Mouse (Mus musculus) embryonic facial prominence, embryonic 13.5 days (tissue): ENCODE measurements at regions not wholly inside any gene's neighbourhood (a gene's known extent, or its start where the extent isn't known, plus 50 kb on each side); places are given as distances from the start of the nearest gene placed in this dataset.
A peak's percentile ranks its signal among the peaks of the same experiment; 100 is the strongest.

Experiments
- ATAC-seq: fragments of 200-750 bp; cut with Nextera tagmentation; 2 replicates; pipeline ENCODE4 v1.8.0; 2017; ENCODE audit warnings: low read depth; ENCODE audit not compliant: insufficient number of reproducible peaks, insufficient read depth, low FRiP score, low TSS enrichment
- H3K27ac ChIP-seq: fragments of 300-500 bp; sonication (generic); 2 replicates; pipeline ENCODE4 v1.5.1; 2015; ENCODE audit warnings: moderate library complexity, mild to moderate bottlenecking, inconsistent platforms
- H3K27me3 ChIP-seq: fragments of 300-500 bp; sonication (generic); 2 replicates; pipeline ENCODE4 v1.6.1; 2015; ENCODE audit warnings: mild to moderate bottlenecking, inconsistent platforms
- H3K36me3 ChIP-seq: fragments of 300-500 bp; sonication (generic); 2 replicates; pipeline ENCODE4 v1.6.1; 2015; ENCODE audit warnings: mild to moderate bottlenecking, inconsistent platforms
- H3K4me1 ChIP-seq: fragments of 300-500 bp; sonication (generic); 2 replicates; pipeline ENCODE4 v1.6.1; 2015; ENCODE audit warnings: inconsistent platforms
- H3K4me2 ChIP-seq: fragments of 300-500 bp; sonication (generic); 2 replicates; pipeline ENCODE4 v1.6.1; 2015; ENCODE audit warnings: moderate library complexity, mild to moderate bottlenecking, inconsistent platforms
- H3K4me3 ChIP-seq: fragments of 300-500 bp; sonication (generic); 2 replicates; pipeline ENCODE4 v1.5.1; 2015; ENCODE audit warnings: mild to moderate bottlenecking, inconsistent platforms
- H3K9ac ChIP-seq: fragments of 300-500 bp; sonication (generic); 2 replicates; pipeline ENCODE4 v1.6.1; 2015; ENCODE audit warnings: mild to moderate bottlenecking, inconsistent platforms
- H3K9me3 ChIP-seq: fragments of 300-500 bp; sonication (generic); 2 replicates; pipeline ENCODE4 v1.6.1; 2016; ENCODE audit warnings: inconsistent platforms
- WGBS: fragments of 180-500 bp; shearing (Covaris S2); methylation state at CpG from one replicate; pipeline ENCODE4 v1.1.7; 2015; ENCODE audit warnings: mixed read lengths; 5-methylcytosine and 5-hydroxymethylcytosine counted together

DNA sequence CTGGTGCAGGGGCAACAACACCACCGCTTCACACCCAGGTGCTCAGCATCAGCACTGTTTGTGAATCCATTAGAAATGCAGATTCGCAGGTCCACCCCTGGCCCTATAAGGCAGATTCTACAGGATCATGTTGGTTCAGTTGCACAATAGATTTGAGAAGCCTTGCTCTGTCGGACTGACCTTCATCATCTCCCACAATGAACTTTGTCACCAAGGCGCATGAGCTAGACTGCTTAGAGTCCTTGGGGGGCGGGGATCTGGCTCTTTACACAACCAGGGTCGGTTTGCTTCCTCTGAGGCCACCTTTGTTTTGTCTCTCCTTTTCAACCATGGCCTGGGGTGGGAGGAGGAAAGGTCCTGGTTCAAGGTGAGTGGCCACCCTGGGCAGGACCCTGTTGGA lies 209.7 kb downstream of the Igsf11 start:
- Histone ChIP-seq H3K9me3 (no peaks in the 10 kb centered on the region), H3K36me3 (no peaks in the 10 kb centered on the region), H3K4me3 (no peak overlapping the region), H3K4me1 (no peaks in the 10 kb centered on the region), H3K27ac (no peak overlapping the region), H3K4me2 (no peak overlapping the region), H3K9ac (no peak overlapping the region), H3K27me3 (no peaks in the 10 kb centered on the region)
- no peak for ATAC-seq
- WGBS: 60% methylated on average over 6 of the region's 6 CpGs

GRCm38 (mm10) chr16:39103360-39104095 lies 211.1 kb downstream of the Igsf11 start:
- no peaks in the 10 kb centered on the region for H3K4me1 ChIP-seq
- H3K9me3 ChIP-seq: no peaks in the 10 kb centered on the region
- no peaks in the 10 kb centered on the region for H3K27me3 ChIP-seq
- H3K9ac ChIP-seq: no peak overlapping the region
- no peaks in the 10 kb centered on the region for H3K36me3 ChIP-seq
- H3K27ac ChIP-seq: no peak overlapping the region
- 66% methylated on average over 9 of the region's 9 CpGs for WGBS
- no peak overlapping the region for H3K4me2 ChIP-seq
- H3K4me3 ChIP-seq: no peak overlapping the region
- no peak for ATAC-seq

DNA sequence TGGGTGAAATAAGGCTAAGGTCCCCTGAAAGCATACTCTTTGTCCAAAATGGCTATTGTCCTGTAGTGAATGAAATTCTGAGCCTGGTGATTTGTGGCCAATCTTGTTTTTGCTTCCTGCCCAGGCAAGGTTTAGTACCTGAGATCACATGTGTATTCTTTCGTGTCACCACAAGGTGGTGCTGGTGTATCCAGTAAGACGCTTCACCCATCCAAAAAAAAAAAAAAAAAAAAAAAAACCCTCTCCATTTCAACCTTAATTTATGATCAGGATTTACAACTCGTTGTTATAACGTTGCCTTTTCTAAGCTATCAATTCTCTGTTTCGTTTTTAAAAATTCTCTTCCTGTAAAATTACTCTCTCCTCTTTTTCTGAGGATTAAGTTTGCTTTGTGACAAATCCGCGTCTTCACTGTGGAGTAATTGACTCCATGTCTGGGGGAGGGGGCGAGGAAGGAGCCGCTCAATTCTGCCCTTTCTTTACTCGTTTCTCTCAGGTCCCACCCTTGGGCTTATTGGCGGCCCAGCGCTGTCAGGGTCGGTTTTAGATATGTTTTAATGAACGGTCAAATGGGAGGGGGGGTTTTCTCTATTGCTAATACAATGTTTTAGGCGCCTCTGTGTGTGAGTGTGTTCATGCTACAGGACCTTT lies 217.0 kb downstream of the Igsf11 start:
- Histone ChIP-seq H3K9me3 (no peaks in the 10 kb centered on the region), H3K27ac (no peak overlapping the region), H3K4me3 (peak overlapping the region; percentile 31), H3K36me3 (no peaks in the 10 kb centered on the region), H3K27me3 (no peaks in the 10 kb centered on the region), H3K4me1 (no peaks in the 10 kb centered on the region), H3K9ac (peak overlapping the region; percentile 53; the same call in 1 of the 2 replicates), H3K4me2 (peak overlapping the region; percentile 56)
- 15% methylated on average over 15 of the region's 15 CpGs for WGBS
- no peak for ATAC-seq

- no peak overlapping the region for H3K4me3 ChIP-seq
- no peak overlapping the region for H3K27ac ChIP-seq
- no peaks in the 10 kb centered on the region for H3K27me3 ChIP-seq
- H3K4me1 ChIP-seq: no peaks in the 10 kb centered on the region
- 87% methylated on average over 5 of the region's 5 CpGs for WGBS
- H3K36me3 ChIP-seq: no peaks in the 10 kb centered on the region
- no peaks in the 10 kb centered on the region for H3K9me3 ChIP-seq
- ATAC-seq: no peak
- H3K4me2 ChIP-seq: peak overlapping the region; percentile 56
- no peak overlapping the region for H3K9ac ChIP-seq
These were observed 217.6 kb downstream of the Igsf11 start for GRCm38 (mm10) chr16:39110089-39110488.

GRCm38 (mm10) chr16:39118059-39118458 lies 225.6 kb downstream of the Igsf11 start:
- Histone ChIP-seq H3K36me3 (no peaks in the 10 kb centered on the region), H3K4me3 (no peak overlapping the region), H3K9me3 (no peaks in the 10 kb centered on the region), H3K4me1 (peaks cover 9% of the 10 kb centered on the region; the same call in 1 of the 2 replicates), H3K4me2 (no peak overlapping the region), H3K27ac (no peak overlapping the region), H3K27me3 (no peaks in the 10 kb centered on the region), H3K9ac (no peak overlapping the region; the same call in 1 of the 2 replicates)
- ATAC-seq: no peak
- 67% methylated on average over 1 of the region's 3 CpGs for WGBS

- H3K27me3 ChIP-seq: no peaks in the 10 kb centered on the region
- H3K9ac ChIP-seq: no peak overlapping the region
- 48% methylated on average over 4 of the region's 4 CpGs for WGBS
- H3K36me3 ChIP-seq: no peaks in the 10 kb centered on the region
- no peak for ATAC-seq
- no peak overlapping the region for H3K4me3 ChIP-seq
- H3K4me1 ChIP-seq: peaks cover 13% of the 10 kb centered on the region; the same call in 1 of the 2 replicates
- no peak overlapping the region for H3K27ac ChIP-seq
- no peaks in the 10 kb centered on the region for H3K9me3 ChIP-seq
- H3K4me2 ChIP-seq: no peak overlapping the region
These were observed 227.3 kb downstream of the Igsf11 start for GRCm38 (mm10) chr16:39119811-39120210.

DNA sequence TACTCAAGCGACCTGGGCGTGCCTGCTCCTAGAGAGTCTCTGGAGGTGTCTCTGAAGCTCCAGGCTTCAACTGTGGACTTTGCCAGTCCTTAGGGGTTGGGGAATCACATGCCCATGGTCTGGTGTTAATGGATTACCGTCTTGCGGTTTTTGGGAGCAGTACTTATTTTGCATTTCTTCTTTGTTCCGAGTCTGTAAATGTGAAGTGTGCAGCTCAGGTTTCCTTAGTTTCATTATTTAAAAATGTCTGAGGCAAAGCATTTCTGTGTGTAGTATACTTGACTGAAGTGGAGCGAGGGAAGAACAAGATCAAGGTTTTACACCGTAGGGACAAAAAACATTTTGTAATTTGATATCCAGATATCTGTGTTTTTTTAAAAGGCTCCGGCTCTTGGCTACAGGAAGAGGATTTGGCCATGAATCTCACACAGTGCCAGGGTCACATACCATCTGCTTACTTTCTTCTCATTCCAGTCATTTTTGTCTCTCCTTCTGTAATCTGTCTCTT lies 231.0 kb downstream of the Igsf11 start:
- 0 out of 2 replicates have a peak, but pooled peaks have one; percentile 48 for ATAC-seq
- 40% methylated on average over 8 of the region's 8 CpGs for WGBS
- no peak overlapping the region for H3K9ac ChIP-seq
- H3K36me3 ChIP-seq: no peaks in the 10 kb centered on the region
- H3K27me3 ChIP-seq: no peaks in the 10 kb centered on the region
- H3K4me1 ChIP-seq: peaks cover 13% of the 10 kb centered on the region; the same call in 1 of the 2 replicates
- no peak overlapping the region for H3K4me3 ChIP-seq
- no peaks in the 10 kb centered on the region for H3K9me3 ChIP-seq
- H3K27ac ChIP-seq: no peak overlapping the region
- peak overlapping the region; percentile 11; the same call in 1 of the 2 replicates for H3K4me2 ChIP-seq

- no peaks in the 10 kb centered on the region for H3K9me3 ChIP-seq
- whole genome bisulfite sequencing: 75% methylated on average over 2 of the region's 2 CpGs
- H3K36me3 ChIP-seq: no peaks in the 10 kb centered on the region
- no peak overlapping the region for H3K27ac ChIP-seq
- H3K4me2 ChIP-seq: no peak overlapping the region
- ATAC-seq: no peak
- no peaks in the 10 kb centered on the region for H3K4me1 ChIP-seq
- no peak overlapping the region for H3K4me3 ChIP-seq
- no peak overlapping the region for H3K9ac ChIP-seq
- H3K27me3 ChIP-seq: no peaks in the 10 kb centered on the region
These were observed 240.0 kb downstream of the Igsf11 start for GRCm38 (mm10) chr16:39132459-39132858.

DNA sequence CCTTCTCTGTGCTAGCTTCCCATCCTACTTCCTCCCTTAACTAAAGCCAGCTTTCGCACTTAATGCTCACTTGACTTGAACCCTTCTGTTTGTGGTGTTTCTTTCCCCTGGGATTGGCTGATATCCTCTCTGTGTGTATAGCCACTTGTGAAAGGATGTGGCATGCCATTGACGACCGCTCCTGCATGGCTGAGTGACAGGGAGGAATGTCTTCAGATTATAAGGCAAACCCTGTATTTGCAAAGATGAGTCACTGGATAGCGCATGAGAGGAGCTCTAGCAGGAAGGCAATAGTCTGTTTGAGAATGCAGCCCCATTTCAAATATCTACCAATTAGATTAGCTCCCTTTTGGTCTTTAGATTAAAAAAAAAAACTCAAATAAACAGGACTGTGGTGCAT lies 243.3 kb downstream of the Igsf11 start:
- 49% methylated on average over 4 of the region's 4 CpGs for WGBS
- H3K9ac ChIP-seq: no peak overlapping the region
- H3K27ac ChIP-seq: no peak overlapping the region
- H3K9me3 ChIP-seq: no peaks in the 10 kb centered on the region
- H3K27me3 ChIP-seq: no peaks in the 10 kb centered on the region
- no peaks in the 10 kb centered on the region for H3K36me3 ChIP-seq
- H3K4me3 ChIP-seq: no peak overlapping the region
- no peak overlapping the region for H3K4me2 ChIP-seq
- ATAC-seq: no peak
- no peaks in the 10 kb centered on the region for H3K4me1 ChIP-seq

DNA sequence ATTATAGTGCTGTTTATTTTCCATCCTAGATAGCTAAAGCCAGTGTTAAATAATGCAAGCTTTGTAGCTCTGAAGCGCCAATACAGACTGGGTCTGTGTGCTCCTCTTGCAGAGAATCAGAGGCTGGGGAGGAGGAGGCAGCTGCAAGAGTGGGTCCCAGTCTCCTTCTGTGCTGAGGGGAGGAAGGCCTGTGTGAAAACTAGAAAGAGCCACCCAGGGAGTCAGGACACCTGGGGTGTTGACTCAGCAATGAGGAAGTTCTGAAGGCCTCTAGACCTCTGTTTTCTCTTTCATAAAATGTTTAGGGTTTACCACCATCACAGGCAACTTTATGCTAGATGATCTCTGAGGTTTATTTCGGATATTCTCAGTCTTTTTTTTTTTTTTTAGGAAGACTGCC lies 254.7 kb downstream of the Igsf11 start:
- 45% methylated on average over 2 of the region's 2 CpGs for WGBS
- H3K4me2 ChIP-seq: no peak overlapping the region

GRCm38 (mm10) chr16:39151325-39152318 lies 259.2 kb downstream of the Igsf11 start:
- no peak overlapping the region for H3K27ac ChIP-seq
- 70% methylated on average over 9 of the region's 9 CpGs for WGBS
- no peaks in the 10 kb centered on the region for H3K27me3 ChIP-seq
- H3K9me3 ChIP-seq: no peaks in the 10 kb centered on the region
- H3K4me2 ChIP-seq: no peak overlapping the region
- H3K4me1 ChIP-seq: no peaks in the 10 kb centered on the region; the same call in 1 of the 2 replicates
- H3K4me3 ChIP-seq: no peak overlapping the region
- ATAC-seq: no peak
- H3K36me3 ChIP-seq: no peaks in the 10 kb centered on the region
- no peak overlapping the region for H3K9ac ChIP-seq

More for the DNA sequence above, 254.7 kb downstream of the Igsf11 start:
- no peak overlapping the region for H3K4me3 ChIP-seq
- no peaks in the 10 kb centered on the region for H3K36me3 ChIP-seq
- H3K4me1 ChIP-seq: no peaks in the 10 kb centered on the region; the same call in 1 of the 2 replicates
- ATAC-seq: no peak
- H3K9me3 ChIP-seq: no peaks in the 10 kb centered on the region
- no peak overlapping the region for H3K9ac ChIP-seq
- no peaks in the 10 kb centered on the region for H3K27me3 ChIP-seq
- no peak overlapping the region for H3K27ac ChIP-seq
